Mouse (Mus musculus) embryonic facial prominence, embryonic 10.5 days (tissue): ENCODE measurements around the gene 4921517D22Rik. TPM values are rescaled to one million over a fixed set of nuclear protein-coding genes. Genes with fewer than 3 reads are reported as not detected.
A peak's percentile ranks its signal among the peaks of the same experiment; 100 is the strongest.

Experiments used
- DNase-seq: peaks from one replicate; pipeline ENCODE4 v3.0.0-alpha.2; 2017; ENCODE audit warnings: low spot score
- H3K27ac ChIP-seq: fragments of 300-500 bp; sonication (generic); replicated peaks from 2 replicates; pipeline ENCODE4 v1.5.1; 2016; ENCODE audit warnings: mild to moderate bottlenecking
- H3K27me3 ChIP-seq: fragments of 300-500 bp; sonication (generic); replicated peaks from 2 replicates; pipeline ENCODE4 v1.6.1; 2016; ENCODE audit warnings: low read depth, mild to moderate bottlenecking; ENCODE audit not compliant: poor library complexity, severe bottlenecking
- H3K36me3 ChIP-seq: fragments of 300-500 bp; sonication (generic); replicated peaks from 2 replicates; pipeline ENCODE4 v1.6.1; 2016; ENCODE audit warnings: mild to moderate bottlenecking, moderate library complexity
- H3K4me1 ChIP-seq: fragments of 300-500 bp; sonication (generic); 2 replicates; pipeline ENCODE4 v1.6.1; 2016
- H3K4me3 ChIP-seq: fragments of 300-500 bp; sonication (generic); 2 replicates; pipeline ENCODE4 v1.5.1; 2016; ENCODE audit warnings: mild to moderate bottlenecking, moderate library complexity
- H3K9me3 ChIP-seq: fragments of 300-500 bp; sonication (generic); 2 replicates; pipeline ENCODE4 v1.6.1; 2016; ENCODE audit warnings: mild to moderate bottlenecking
- WGBS: fragments of 180-500 bp; shearing (Covaris S2); methylation state at CpG from one replicate; pipeline ENCODE4 v1.1.7; 2016; 5-methylcytosine and 5-hydroxymethylcytosine counted together
- polyA plus RNA-seq: library from polyadenylated mRNA; unstranded; fragments of >200 nt; fragmentation: Nextera tagmentation; extraction: Ambion mirVana; gene quantifications from 2 replicates; pipeline ENCODE4 v1.2.1, GENCODE M21; 2016

Gene 4921517D22Rik
- polyA plus RNA-seq, 1 experiment from 2014 or later, result not detected

DNA sequence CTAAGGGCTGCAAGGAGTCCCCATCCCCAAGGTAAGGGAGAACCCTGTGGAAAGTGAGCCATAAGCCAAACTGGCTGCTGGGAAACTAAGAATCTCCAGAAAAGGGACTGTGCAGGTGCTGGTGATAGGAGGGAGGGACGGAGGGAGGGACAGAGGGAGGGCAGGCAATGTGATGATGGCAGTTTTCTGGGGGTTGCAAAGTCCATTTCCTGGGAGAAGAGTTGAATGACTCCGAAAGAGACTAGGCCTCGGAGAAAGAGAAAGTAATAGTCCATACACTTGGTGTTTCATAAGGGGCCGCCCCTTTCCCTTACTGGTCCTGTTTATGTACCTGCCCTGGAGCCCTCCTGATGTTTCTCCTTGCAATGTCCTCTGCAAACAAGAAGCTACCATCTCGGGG lies 39.4 kb downstream of the 4921517D22Rik start:
- no peak overlapping the region for H3K4me3 ChIP-seq
- H3K36me3 ChIP-seq, result peaks cover 94% of the 10 kb centered on the region
- H3K27ac ChIP-seq, result no peak overlapping the region
- WGBS, result 94% methylated on average over 5 of the region's 5 CpGs
- DNase-seq, result no peak
- H3K27me3 ChIP-seq, result no peaks in the 10 kb centered on the region
- H3K9me3 ChIP-seq, result no peaks in the 10 kb centered on the region
- H3K4me1 ChIP-seq, result peaks cover 47% of the 10 kb centered on the region

DNA sequence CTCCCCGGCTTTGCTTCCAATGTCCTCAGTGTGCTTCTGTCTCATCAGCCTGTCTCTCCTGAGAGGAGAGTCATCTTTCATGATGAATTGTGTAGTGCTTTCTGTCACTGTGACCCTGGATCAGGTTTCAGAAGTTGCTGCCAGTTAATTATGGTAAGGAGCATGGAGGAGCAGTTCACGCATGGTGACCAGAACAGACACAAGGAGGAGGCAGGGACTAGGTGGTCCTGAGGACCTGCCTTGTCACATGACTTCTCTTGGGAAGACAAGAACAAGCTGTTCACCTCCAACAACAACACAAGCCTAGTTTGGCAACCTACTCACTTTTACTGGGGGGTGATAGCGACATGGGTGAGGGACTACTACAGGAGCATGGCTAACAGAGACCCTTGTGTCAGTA lies 40.8 kb downstream of the 4921517D22Rik start:
- Histone ChIP-seq H3K4me1 (peaks cover 47% of the 10 kb centered on the region), H3K4me3 (no peak overlapping the region), H3K36me3 (peaks cover 94% of the 10 kb centered on the region), H3K9me3 (no peaks in the 10 kb centered on the region), H3K27ac (no peak overlapping the region), H3K27me3 (no peaks in the 10 kb centered on the region)
- 72% methylated on average over 3 of the region's 3 CpGs for WGBS
- no peak for DNase-seq

DNA sequence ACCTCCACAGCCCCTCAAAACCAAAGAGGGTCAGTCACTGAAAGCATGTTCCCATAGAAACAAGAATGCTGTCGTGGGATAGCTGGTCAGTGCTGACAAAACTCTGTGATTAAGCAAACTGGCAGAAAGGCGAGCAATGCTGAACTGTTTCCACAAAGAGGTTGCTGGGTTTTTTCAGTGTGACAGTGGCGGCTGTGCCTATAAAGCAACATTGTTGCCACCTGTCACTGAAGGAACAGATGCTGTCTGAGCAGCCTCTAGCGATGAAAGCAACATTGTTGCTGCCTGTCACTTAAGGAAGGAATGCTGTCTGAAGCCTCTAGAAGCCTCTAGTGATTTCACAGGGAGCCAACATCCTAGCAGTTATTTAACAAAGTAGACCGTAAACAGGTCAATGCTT lies 41.3 kb downstream of the 4921517D22Rik start:
- peaks cover 94% of the 10 kb centered on the region for H3K36me3 ChIP-seq
- no peak for DNase-seq
- no peaks in the 10 kb centered on the region for H3K9me3 ChIP-seq
- WGBS, result 73% methylated on average over 5 of the region's 5 CpGs
- no peaks in the 10 kb centered on the region for H3K27me3 ChIP-seq
- H3K4me1 ChIP-seq, result peaks cover 47% of the 10 kb centered on the region
- no peak overlapping the region for H3K27ac ChIP-seq
- H3K4me3 ChIP-seq, result no peak overlapping the region

DNA sequence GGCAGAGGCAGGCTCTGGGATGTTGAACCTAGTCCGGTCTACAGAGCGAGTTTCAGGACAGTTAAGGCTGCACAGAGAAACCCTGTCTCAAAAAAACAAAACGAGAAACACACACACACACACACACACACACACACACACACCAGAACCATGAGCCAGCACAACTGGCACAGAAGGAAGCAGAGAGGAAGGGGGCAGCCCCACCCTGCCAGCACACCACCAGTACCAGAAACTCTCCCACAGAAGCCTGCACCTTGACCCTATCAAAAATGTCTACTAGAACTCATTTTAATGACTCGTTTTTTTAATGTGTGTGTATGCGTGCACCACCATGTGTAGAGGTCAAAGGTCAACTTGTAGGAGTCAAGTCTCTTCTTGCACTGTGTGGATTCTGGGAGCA lies 44.1 kb downstream of the 4921517D22Rik start:
- peaks cover 97% of the 10 kb centered on the region for H3K36me3 ChIP-seq
- WGBS, result 77% methylated on average over 5 of the region's 5 CpGs
- H3K9me3 ChIP-seq, result no peaks in the 10 kb centered on the region
- DNase-seq, result no peak
- H3K27ac ChIP-seq, result no peak overlapping the region
- peaks cover 45% of the 10 kb centered on the region for H3K4me1 ChIP-seq
- no peak overlapping the region for H3K4me3 ChIP-seq
- H3K27me3 ChIP-seq, result no peaks in the 10 kb centered on the region

GRCm38 (mm10) chr13:59648598-59648997 lies 45.3 kb downstream of the 4921517D22Rik start:
- 93% methylated on average over 6 of the region's 6 CpGs for WGBS
- peaks cover 36% of the 10 kb centered on the region for H3K4me1 ChIP-seq
- no peak overlapping the region for H3K4me3 ChIP-seq
- H3K9me3 ChIP-seq, result no peaks in the 10 kb centered on the region
- H3K36me3 ChIP-seq, result peaks cover 90% of the 10 kb centered on the region
- no peak for DNase-seq
- no peaks in the 10 kb centered on the region for H3K27me3 ChIP-seq
- no peak overlapping the region for H3K27ac ChIP-seq

DNA sequence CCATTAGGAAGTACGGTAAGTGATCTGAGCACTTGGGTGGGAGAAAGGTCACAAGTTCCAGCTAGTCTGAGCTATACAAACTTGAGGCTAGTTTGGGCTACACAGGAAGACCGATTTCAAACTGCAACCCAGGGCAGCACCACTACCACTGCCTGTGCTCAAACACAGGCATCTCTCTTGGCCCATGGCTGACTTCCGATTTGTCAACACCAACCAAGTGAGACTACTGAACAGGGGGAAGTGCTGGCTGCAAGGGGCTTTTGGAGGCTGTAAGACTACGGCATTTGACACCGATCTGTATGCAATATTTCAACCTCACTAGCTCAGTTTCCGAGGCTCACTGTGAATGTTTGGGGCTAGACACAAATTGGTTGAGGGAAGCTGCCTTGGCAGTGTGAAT lies 46.4 kb downstream of the 4921517D22Rik start:
- no peak overlapping the region for H3K27ac ChIP-seq
- DNase-seq, result no peak
- H3K4me1 ChIP-seq, result peaks cover 27% of the 10 kb centered on the region
- H3K36me3 ChIP-seq, result peaks cover 88% of the 10 kb centered on the region
- no peaks in the 10 kb centered on the region for H3K9me3 ChIP-seq
- no peaks in the 10 kb centered on the region for H3K27me3 ChIP-seq
- H3K4me3 ChIP-seq, result no peak overlapping the region
- WGBS, result 86% methylated on average over 6 of the region's 6 CpGs

DNA sequence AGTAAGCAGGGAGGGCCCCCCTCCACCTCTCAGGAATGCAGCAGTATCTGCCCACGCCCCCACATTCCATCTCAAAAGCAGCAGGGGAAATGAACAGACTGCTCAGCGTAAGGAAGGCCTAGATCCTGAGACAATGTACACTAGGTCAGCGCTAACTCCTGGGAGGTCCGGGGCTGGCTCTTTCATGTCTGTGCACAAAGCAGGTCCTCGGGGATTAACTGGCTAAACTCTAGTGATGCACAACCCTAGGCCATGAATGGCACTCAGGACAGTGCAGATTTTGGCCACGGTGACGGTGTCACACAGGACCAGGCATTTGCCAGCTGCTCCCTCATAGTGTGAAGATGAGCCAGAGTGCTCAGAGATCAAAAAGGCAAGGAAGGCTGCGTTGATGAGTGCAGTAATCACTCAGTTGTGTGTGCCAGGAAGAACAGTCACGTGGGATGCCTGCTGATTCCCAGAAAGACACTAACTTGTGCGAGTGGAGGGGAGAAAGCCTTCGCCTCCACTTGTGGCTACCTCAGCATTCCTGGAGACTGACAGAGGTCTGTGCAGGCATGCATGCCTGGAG lies 47.1 kb downstream of the 4921517D22Rik start:
- DNase-seq, result peak; percentile 48
- H3K9me3 ChIP-seq, result no peaks in the 10 kb centered on the region
- H3K4me1 ChIP-seq, result peaks cover 22% of the 10 kb centered on the region
- no peaks in the 10 kb centered on the region for H3K27me3 ChIP-seq
- WGBS, result 64% methylated on average over 11 of the region's 11 CpGs
- H3K4me3 ChIP-seq, result no peak overlapping the region
- H3K27ac ChIP-seq, result peak overlapping the region; percentile 21
- H3K36me3 ChIP-seq, result peaks cover 90% of the 10 kb centered on the region

DNA sequence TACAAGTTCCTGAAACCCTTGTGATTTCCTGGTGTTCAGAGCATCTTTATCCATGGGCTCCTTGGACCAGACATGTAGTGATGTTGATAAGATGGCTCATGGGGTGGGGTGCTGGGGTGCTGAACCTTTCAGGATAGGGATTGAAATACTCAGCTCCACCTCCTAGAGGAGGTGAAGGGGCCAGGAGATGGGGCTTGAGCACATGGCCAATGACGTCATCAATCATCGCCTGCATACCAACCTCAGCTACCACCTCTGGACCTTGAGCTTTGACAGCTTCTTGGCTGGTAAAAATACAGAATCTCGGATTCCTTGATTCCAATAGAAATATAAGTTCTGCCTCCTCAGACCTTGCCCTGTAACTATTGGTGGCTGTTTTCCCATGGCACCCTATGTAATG lies 48.4 kb downstream of the 4921517D22Rik start:
- no peak for DNase-seq
- H3K36me3 ChIP-seq, result peaks cover 89% of the 10 kb centered on the region
- H3K4me3 ChIP-seq, result no peak overlapping the region
- no peaks in the 10 kb centered on the region for H3K27me3 ChIP-seq
- 92% methylated on average over 3 of the region's 3 CpGs for WGBS
- H3K4me1 ChIP-seq, result peaks cover 22% of the 10 kb centered on the region
- H3K9me3 ChIP-seq, result no peaks in the 10 kb centered on the region
- no peak overlapping the region for H3K27ac ChIP-seq

GRCm38 (mm10) chr13:59642818-59643217 lies 51.1 kb downstream of the 4921517D22Rik start:
- H3K4me1 ChIP-seq, result peaks cover 17% of the 10 kb centered on the region
- no peaks in the 10 kb centered on the region for H3K27me3 ChIP-seq
- no peak overlapping the region for H3K27ac ChIP-seq
- H3K36me3 ChIP-seq, result peaks cover 88% of the 10 kb centered on the region
- H3K4me3 ChIP-seq, result no peak overlapping the region
- H3K9me3 ChIP-seq, result no peaks in the 10 kb centered on the region
- 87% methylated on average over 2 of the region's 2 CpGs for WGBS
- no peak for DNase-seq

DNA sequence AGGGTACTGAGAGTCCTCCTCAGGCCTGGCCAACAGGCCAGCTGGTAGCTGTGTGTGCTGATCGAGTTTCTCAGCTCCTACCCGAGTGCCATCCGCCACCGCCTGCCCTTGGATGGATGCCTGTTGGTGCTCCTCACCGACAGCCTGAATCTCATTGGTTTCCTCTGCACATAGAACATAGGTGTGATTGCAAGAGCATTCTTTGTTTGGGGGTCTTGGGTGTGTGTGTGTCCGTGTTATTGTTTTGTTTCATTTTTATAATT lies 53.8 kb downstream of the 4921517D22Rik start:
- no peak for DNase-seq
- peaks cover 88% of the 10 kb centered on the region for H3K36me3 ChIP-seq
- no peak overlapping the region for H3K27ac ChIP-seq
- H3K9me3 ChIP-seq, result no peaks in the 10 kb centered on the region
- H3K27me3 ChIP-seq, result no peaks in the 10 kb centered on the region
- no peak overlapping the region for H3K4me3 ChIP-seq
- H3K4me1 ChIP-seq, result no peaks in the 10 kb centered on the region
- WGBS, result 90% methylated on average over 6 of the region's 6 CpGs

- no peaks in the 10 kb centered on the region for H3K27me3 ChIP-seq
- no peak overlapping the region for H3K4me3 ChIP-seq
- H3K9me3 ChIP-seq, result no peaks in the 10 kb centered on the region
- peaks cover 88% of the 10 kb centered on the region for H3K36me3 ChIP-seq
- H3K27ac ChIP-seq, result no peak overlapping the region
- WGBS, result 88% methylated on average over 16 of the region's 16 CpGs
- no peak for DNase-seq
- no peaks in the 10 kb centered on the region for H3K4me1 ChIP-seq
These were observed 54.3 kb downstream of the 4921517D22Rik start for GRCm38 (mm10) chr13:59639368-59640177.

DNA sequence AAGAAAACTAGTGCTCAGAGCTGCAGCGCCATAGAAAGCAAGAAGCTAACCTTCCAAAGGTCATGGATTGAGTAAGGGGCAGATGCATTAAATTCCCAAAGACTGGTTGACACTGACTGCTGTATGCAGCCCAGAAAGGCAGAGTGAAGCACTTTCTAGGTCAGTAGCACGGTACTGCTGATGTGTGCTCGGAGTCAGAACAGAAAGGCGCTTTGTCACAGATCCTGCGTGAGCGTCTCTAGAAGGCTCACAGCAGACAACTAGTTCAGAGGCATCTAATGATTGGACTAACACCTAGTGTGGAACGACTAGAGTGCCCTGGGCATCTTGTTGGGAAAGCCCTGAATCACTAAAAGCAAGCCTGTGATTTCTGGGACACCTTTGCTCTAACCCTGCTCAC lies 56.1 kb downstream of the 4921517D22Rik start:
- H3K4me1 ChIP-seq, result no peaks in the 10 kb centered on the region
- no peaks in the 10 kb centered on the region for H3K9me3 ChIP-seq
- H3K4me3 ChIP-seq, result no peak overlapping the region
- no peak overlapping the region for H3K27ac ChIP-seq
- peaks cover 97% of the 10 kb centered on the region for H3K36me3 ChIP-seq
- no peak for DNase-seq
- WGBS, result 93% methylated on average over 7 of the region's 7 CpGs
- no peaks in the 10 kb centered on the region for H3K27me3 ChIP-seq
